Mouse (Mus musculus): Measurements from ENCODE around the gene Kcnip3. TPM values are rescaled to one million over a fixed set of nuclear protein-coding genes. Genes with fewer than 3 reads are reported as not detected.
A peak's percentile ranks its signal among the peaks of the same experiment; 100 is the strongest.

Kcnip3 gene
- polyA plus RNA-seq, 1 experiment from 2014 or later, result 4.8 TPM

DNA sequence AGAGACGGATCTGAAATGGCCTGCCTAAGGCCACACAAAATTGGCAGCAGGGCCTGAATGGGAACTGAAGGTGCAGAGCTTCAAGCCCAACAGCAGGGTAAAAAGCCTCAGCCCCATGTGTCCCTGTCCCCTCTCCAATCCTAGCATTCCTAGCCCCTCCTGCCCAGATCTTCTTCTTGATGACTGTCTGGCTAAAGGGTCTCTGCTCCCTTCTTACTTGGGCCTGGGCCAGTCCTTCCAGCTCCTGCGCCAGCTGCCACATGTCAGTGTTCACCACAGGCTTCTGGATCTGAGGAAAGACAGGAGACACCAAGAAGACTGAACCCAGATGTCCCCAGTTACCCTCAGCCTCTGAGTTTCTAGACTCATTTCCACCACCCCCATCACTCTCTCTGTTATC lies 9.7 kb upstream of the Kcnip3 start:
- H3K27ac ChIP-seq, result no peak overlapping the region
- H3K4me1 ChIP-seq (replicated peaks), result no peaks in the 10 kb centered on the region
- no peak overlapping the region for H3K4me3 ChIP-seq
- no peak for ATAC-seq (ENCODE audit: low FRiP score)
- no peak overlapping the region for H3K4me2 ChIP-seq
- H3K27me3 ChIP-seq, result peaks cover 36% of the 10 kb centered on the region
- no peaks in the 10 kb centered on the region for H3K36me3 ChIP-seq
- WGBS, result 93% methylated on average over 2 of the region's 2 CpGs
- H3K9me3 ChIP-seq, result no peaks in the 10 kb centered on the region
- no peak overlapping the region for H3K9ac ChIP-seq

DNA sequence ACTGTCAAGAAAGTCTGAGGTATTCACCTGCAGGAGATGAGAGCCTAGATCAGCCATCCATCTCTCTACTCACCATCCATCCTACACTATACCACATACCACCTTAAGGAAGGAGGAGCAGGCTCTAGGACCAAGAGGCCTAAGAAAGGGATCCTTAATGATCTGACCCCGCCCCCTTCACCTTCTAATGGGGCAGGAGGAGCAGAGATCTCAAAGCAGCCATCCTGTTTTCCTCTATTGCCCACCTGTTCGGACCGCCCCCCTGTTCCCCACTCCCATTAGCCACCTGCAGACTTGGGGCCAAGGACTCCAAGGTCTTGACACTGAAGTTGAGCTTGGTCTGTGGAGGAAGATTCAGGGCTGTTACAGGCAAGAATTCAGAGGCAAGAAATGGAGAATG lies 8.5 kb upstream of the Kcnip3 start:
- Histone ChIP-seq H3K4me3 (no peak overlapping the region), H3K9me3 (no peaks in the 10 kb centered on the region), H3K36me3 (no peaks in the 10 kb centered on the region), H3K27ac (no peak overlapping the region), H3K27me3 (peaks cover 29% of the 10 kb centered on the region), H3K4me1 (replicated peaks) (no peaks in the 10 kb centered on the region), H3K9ac (no peak overlapping the region), H3K4me2 (no peak overlapping the region)
- ATAC-seq (ENCODE audit: low FRiP score), result no peak
- 85% methylated on average over 3 of the region's 3 CpGs for WGBS

GRCm38 (mm10) chr2:127525004-127525775 lies 3.3 kb upstream of the Kcnip3 start:
- Histone ChIP-seq H3K36me3 (no peaks in the 10 kb centered on the region), H3K4me2 (no peak overlapping the region), H3K4me3 (no peak overlapping the region), H3K4me1 (replicated peaks) (peaks cover 34% of the 10 kb centered on the region), H3K9ac (no peak overlapping the region), H3K27me3 (0 out of 2 replicates have a peak, but pooled peaks cover 5% of the 10 kb centered on the region), H3K9me3 (no peaks in the 10 kb centered on the region), H3K27ac (no peak overlapping the region)
- 89% methylated on average over 3 of the region's 3 CpGs for WGBS
- ATAC-seq (ENCODE audit: low FRiP score), result no peak

GRCm38 (mm10) chr2:127523950-127524729 lies 2.2 kb upstream of the Kcnip3 start:
- no peaks in the 10 kb centered on the region for H3K27me3 ChIP-seq
- H3K9ac ChIP-seq, result no peak overlapping the region
- ATAC-seq (ENCODE audit: low FRiP score), result no peak
- H3K27ac ChIP-seq, result 0 out of 2 replicates have a peak overlapping the region, but pooled peaks have one; percentile 12
- WGBS, result 61% methylated on average over 7 of the region's 7 CpGs
- H3K9me3 ChIP-seq, result no peaks in the 10 kb centered on the region
- peaks cover 44% of the 10 kb centered on the region for H3K4me1 ChIP-seq (replicated peaks)
- no peak overlapping the region for H3K4me2 ChIP-seq
- H3K4me3 ChIP-seq, result no peak overlapping the region
- no peaks in the 10 kb centered on the region for H3K36me3 ChIP-seq

DNA sequence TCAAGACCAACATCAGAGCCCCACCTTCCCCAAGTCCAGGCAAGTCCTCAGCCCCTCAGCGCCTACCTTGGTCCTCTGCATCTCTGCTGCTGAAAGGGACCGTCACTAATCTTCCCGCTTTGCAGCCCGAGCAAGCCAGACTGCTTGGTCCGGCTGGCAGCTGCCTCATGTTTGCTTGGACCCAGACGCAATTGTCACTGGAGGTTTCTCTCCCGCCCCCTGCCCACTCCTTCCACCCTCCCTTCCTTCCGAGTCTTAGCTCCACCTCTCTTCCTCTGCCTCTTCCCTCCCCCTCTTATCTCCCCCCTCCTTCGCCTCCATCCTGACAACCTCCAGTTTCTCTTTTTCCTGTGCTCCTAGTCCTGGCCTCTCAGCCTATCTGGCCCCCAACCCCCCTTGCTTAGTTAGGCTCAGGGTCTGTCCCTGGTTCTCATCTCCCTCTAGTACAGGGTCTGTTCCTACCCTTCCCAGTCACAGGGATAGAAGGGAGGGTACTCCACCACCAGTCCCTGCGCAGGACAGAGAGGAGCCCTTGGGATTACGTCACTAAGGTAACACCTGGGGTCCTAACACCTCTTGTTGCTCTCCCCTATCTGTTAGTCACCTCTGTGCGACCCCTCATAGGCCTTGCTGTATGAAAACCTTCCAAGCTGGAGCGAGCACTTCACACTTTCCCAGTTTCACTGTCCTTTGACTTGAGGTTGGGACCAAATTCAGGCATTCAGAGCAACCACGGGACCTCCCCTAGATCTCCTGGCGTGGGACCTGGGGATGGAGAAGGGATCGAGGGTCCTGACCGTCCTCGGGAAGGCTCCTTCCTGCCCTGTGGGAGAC lies 505 bp downstream of the Kcnip3 start:
- Histone ChIP-seq H3K36me3 (no peaks in the 10 kb centered on the region), H3K27ac (peak overlapping the region; percentile 82), H3K4me3 (peak overlapping the region; percentile 43), H3K27me3 (no peaks in the 10 kb centered on the region), H3K9me3 (no peaks in the 10 kb centered on the region), H3K9ac (peak overlapping the region; percentile 76), H3K4me2 (peak overlapping the region; percentile 65), H3K4me1 (replicated peaks) (peaks cover 67% of the 10 kb centered on the region)
- under 1% methylated on average over 18 of the region's 18 CpGs for whole genome bisulfite sequencing
- ATAC-seq (ENCODE audit: low FRiP score), result peak; percentile 75

- Histone ChIP-seq H3K9me3 (no peaks in the 10 kb centered on the region), H3K4me1 (replicated peaks) (peaks cover 67% of the 10 kb centered on the region), H3K27ac (no peak overlapping the region), H3K27me3 (no peaks in the 10 kb centered on the region), H3K36me3 (no peaks in the 10 kb centered on the region), H3K9ac (no peak overlapping the region), H3K4me3 (peak overlapping the region; percentile 43), H3K4me2 (peak overlapping the region; percentile 65)
- no peak for ATAC-seq (ENCODE audit: low FRiP score)
Measured at GRCm38 (mm10) chr2:127520123-127520522, 1.8 kb downstream of the Kcnip3 start.

DNA sequence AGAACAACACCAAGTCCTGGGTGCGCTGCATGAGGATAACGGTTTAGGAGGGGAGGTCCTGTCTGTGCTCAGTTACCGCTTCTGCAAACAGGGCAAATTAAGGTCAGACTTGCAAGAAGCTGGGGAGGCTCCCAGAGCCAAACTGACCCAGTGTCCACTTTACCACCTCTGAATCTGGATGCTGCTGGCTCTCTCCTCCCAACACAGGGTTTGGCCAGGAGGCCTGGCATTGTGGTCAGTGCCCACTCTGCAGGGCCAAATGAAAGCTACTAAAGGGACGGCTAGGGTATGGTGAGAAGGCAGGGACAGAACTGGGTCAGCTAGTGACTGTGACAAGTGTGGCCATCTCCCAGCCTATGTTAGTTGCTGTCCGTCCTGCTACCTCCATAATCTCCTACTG lies 2.6 kb downstream of the Kcnip3 start:
- Histone ChIP-seq H3K36me3 (no peaks in the 10 kb centered on the region), H3K27me3 (no peaks in the 10 kb centered on the region), H3K4me3 (no peak overlapping the region), H3K9ac (0 out of 2 replicates have a peak overlapping the region, but pooled peaks have one; percentile 24), H3K27ac (no peak overlapping the region), H3K9me3 (no peaks in the 10 kb centered on the region), H3K4me2 (no peak overlapping the region), H3K4me1 (replicated peaks) (peaks cover 66% of the 10 kb centered on the region)
- WGBS, result 84% methylated on average over 5 of the region's 5 CpGs
- no peak for ATAC-seq (ENCODE audit: low FRiP score)

- H3K9ac ChIP-seq, result no peak overlapping the region
- H3K4me1 ChIP-seq (replicated peaks), result peaks cover 62% of the 10 kb centered on the region
- 75% methylated on average over 3 of the region's 3 CpGs for WGBS
- no peak overlapping the region for H3K4me3 ChIP-seq
- H3K27me3 ChIP-seq, result no peaks in the 10 kb centered on the region
- no peaks in the 10 kb centered on the region for H3K36me3 ChIP-seq
- no peak for ATAC-seq (ENCODE audit: low FRiP score)
- no peak overlapping the region for H3K27ac ChIP-seq
- H3K4me2 ChIP-seq, result no peak overlapping the region
- no peaks in the 10 kb centered on the region for H3K9me3 ChIP-seq
Measured at GRCm38 (mm10) chr2:127518831-127519230, 3.1 kb downstream of the Kcnip3 start.

DNA sequence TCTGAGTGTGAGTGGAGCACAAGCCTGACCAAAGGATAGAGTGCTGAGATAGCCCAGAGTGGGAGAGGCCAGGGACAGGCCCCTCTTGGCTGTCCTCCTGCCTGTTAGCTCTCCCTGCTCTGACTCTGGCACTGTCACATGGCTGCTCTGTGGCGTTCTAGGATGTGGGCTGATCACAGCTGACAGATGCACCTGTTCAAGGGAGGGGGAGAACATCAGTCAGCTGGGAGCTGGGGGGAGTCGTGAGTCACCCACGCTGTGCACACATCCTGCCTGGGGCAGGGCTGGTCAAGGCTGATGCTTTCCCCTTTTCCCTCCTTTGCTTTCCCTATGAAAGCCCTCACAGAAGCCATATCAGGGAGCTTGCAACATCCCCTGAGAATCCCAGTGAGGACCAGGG lies 3.6 kb downstream of the Kcnip3 start:
- no peak overlapping the region for H3K4me3 ChIP-seq
- H3K27ac ChIP-seq, result no peak overlapping the region
- no peak for ATAC-seq (ENCODE audit: low FRiP score)
- peaks cover 61% of the 10 kb centered on the region for H3K4me1 ChIP-seq (replicated peaks)
- H3K36me3 ChIP-seq, result no peaks in the 10 kb centered on the region
- H3K27me3 ChIP-seq, result no peaks in the 10 kb centered on the region
- 0 out of 2 replicates have a peak overlapping the region, but pooled peaks have one; percentile 8 for H3K9ac ChIP-seq
- no peaks in the 10 kb centered on the region for H3K9me3 ChIP-seq
- WGBS, result 42% methylated on average over 3 of the region's 3 CpGs
- no peak overlapping the region for H3K4me2 ChIP-seq

GRCm38 (mm10) chr2:127517081-127517480 lies 4.8 kb downstream of the Kcnip3 start:
- H3K27me3 ChIP-seq, result no peaks in the 10 kb centered on the region
- no peak overlapping the region for H3K4me3 ChIP-seq
- no peak for ATAC-seq (ENCODE audit: low FRiP score)
- peaks cover 57% of the 10 kb centered on the region for H3K4me1 ChIP-seq (replicated peaks)
- H3K9ac ChIP-seq, result 0 out of 2 replicates have a peak overlapping the region, but pooled peaks have one; percentile 14
- no peaks in the 10 kb centered on the region for H3K9me3 ChIP-seq
- H3K36me3 ChIP-seq, result no peaks in the 10 kb centered on the region
- H3K27ac ChIP-seq, result no peak overlapping the region
- H3K4me2 ChIP-seq, result no peak overlapping the region
- 69% methylated on average over 8 of the region's 8 CpGs for WGBS

DNA sequence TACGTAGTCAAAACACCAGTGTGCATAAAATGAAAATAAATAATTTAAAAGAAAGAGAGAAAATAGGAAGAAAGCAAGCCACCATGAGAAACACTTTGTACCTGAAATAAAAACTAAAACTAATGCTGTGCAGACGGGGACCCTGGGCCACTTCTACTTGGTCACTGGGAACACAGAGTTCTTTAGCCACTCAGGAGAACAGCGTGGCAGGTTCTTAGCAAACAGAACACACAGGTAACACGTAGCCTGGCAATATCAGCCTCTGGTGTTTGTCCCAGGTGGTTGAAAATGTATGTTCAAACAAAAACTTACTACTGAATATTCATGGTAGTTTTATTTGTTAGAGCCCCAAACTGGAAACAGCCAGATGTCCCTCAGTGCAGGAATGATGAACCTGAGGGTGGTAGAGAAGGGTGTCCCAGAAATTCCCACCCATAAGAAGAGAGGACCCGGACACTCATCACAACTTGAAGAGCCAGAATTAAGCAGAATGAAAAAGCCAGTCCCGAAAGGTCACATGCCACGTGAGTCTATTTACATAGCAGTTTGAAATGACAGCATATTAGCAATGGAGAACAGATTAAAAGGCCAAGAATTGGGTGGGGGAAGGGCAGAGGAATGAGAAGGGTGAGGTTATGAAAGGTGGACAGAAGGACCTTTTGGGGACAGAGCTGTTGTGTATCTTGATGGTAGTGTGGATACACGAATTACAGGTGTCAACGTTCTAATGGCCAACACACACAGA lies 7.3 kb downstream of the Kcnip3 start:
- ATAC-seq (ENCODE audit: low FRiP score), result no peak
- WGBS, result 83% methylated on average over 9 of the region's 9 CpGs
- no peak overlapping the region for H3K9ac ChIP-seq

More for the DNA sequence above, 7.3 kb downstream of the Kcnip3 start:
- Histone ChIP-seq H3K36me3 (no peaks in the 10 kb centered on the region), H3K4me1 (replicated peaks) (peaks cover 45% of the 10 kb centered on the region), H3K4me3 (no peak overlapping the region), H3K4me2 (no peak overlapping the region), H3K27me3 (peaks cover 3% of the 10 kb centered on the region; the same call in 1 of the 2 replicates), H3K9me3 (no peaks in the 10 kb centered on the region), H3K27ac (no peak overlapping the region)

Measured in hindbrain, embryonic 13.5 days (tissue).